Mouse (Mus musculus) neural tube, embryonic 12.5 days (tissue): ENCODE data around the gene Mical3. TPM values are rescaled to one million over a fixed set of nuclear protein-coding genes. Genes with fewer than 3 reads are reported as not detected.

Experiments used
- ATAC-seq: fragments of 200-750 bp; cut with Nextera tagmentation; 2 replicates; pipeline ENCODE4 v1.8.0; 2017; ENCODE audit warnings: low read depth, mild to moderate bottlenecking, moderate TSS enrichment, moderate library complexity; ENCODE audit not compliant: low FRiP score
- H3K27ac ChIP-seq: fragments of 300-500 bp; sonication (generic); 2 replicates; pipeline ENCODE4 v1.5.1; 2016
- H3K27me3 ChIP-seq: fragments of 300-500 bp; sonication (generic); replicated peaks from 2 replicates; pipeline ENCODE4 v1.6.1; 2016; ENCODE audit warnings: mild to moderate bottlenecking
- H3K36me3 ChIP-seq: fragments of 300-500 bp; sonication (generic); 2 replicates; pipeline ENCODE4 v1.6.1; 2016; ENCODE audit warnings: mild to moderate bottlenecking
- H3K4me1 ChIP-seq: fragments of 300-500 bp; sonication (generic); 2 replicates; pipeline ENCODE4 v1.6.1; 2016
- H3K4me2 ChIP-seq: fragments of 300-500 bp; sonication (generic); replicated peaks from 2 replicates; pipeline ENCODE4 v1.6.1; 2016; ENCODE audit warnings: mild to moderate bottlenecking
- H3K4me3 ChIP-seq: fragments of 300-500 bp; sonication (generic); 2 replicates; pipeline ENCODE4 v1.5.1; 2016
- H3K9ac ChIP-seq: fragments of 300-500 bp; sonication (generic); 2 replicates; pipeline ENCODE4 v1.6.1; 2016; ENCODE audit warnings: mild to moderate bottlenecking
- H3K9me3 ChIP-seq: fragments of 300-500 bp; sonication (generic); 2 replicates; pipeline ENCODE4 v1.6.1; 2016; ENCODE audit warnings: mild to moderate bottlenecking
- WGBS: fragments of 180-500 bp; shearing (Covaris S2); methylation state at CpG from one replicate; pipeline ENCODE4 v1.1.7; 2016; 5-methylcytosine and 5-hydroxymethylcytosine counted together
- polyA plus RNA-seq: library from polyadenylated mRNA; unstranded; fragments of >200 nt; fragmentation: Nextera tagmentation; extraction: Ambion mirVana; gene quantifications from 2 replicates; pipeline ENCODE4 v1.2.1, GENCODE M21; 2016

The Mical3 gene
- polyA plus RNA-seq, 1 experiment from 2014 or later = 17.3 TPM

DNA sequence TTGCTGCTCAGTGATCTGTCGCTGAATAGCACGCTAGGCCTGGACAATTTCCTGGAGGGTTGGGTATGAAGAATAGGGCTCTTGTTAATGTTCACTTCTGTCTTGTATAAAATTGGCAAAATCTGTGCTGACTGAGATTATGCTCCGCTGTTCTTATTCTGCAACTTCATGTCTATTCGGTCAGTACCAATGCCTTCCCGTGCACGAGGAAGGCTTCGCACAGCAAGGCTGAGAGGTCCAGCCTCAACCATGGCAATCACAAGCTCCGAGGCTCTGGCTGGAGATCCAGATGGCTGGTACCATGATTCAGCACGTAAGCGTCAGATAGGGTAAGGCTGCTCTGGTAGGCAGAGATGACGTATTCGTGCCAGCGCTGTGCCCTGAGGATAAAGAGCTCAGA lies 189.2 kb downstream of the Mical3 start:
- H3K27me3 ChIP-seq = no peaks in the 10 kb centered on the region
- no peak for ATAC-seq

DNA sequence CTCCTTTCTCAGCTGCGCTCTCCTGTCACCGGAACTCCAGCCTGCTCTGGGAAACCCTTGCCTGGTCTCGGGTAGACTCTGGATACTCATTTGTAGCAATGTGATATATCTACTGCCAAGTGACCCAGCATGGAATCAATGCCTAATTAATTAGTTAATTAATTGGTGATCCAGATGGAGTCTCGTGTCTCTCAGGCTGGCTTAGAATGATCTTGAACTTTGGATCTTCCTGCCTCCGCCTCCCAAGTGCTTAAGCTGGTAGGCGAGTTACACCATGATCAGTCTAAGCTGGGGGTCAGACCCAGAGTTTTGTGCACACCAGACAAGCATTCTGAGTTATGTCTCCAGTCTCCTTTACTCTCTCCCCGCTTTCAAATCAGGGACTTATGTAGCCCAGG lies 189.7 kb downstream of the Mical3 start:
- Histone ChIP-seq H3K4me1 (no peaks in the 10 kb centered on the region), H3K4me2 (no peak overlapping the region), H3K9me3 (no peaks in the 10 kb centered on the region), H3K4me3 (no peak overlapping the region), H3K36me3 (peaks cover 2% of the 10 kb centered on the region; the same call in 1 of the 2 replicates), H3K9ac (no peak overlapping the region), H3K27ac (no peak overlapping the region), H3K27me3 (no peaks in the 10 kb centered on the region)
- no peak for ATAC-seq
- 85% methylated on average over 7 of the region's 7 CpGs for WGBS

More for the DNA sequence above, 189.2 kb downstream of the Mical3 start:
- Histone ChIP-seq H3K36me3 (peaks cover 2% of the 10 kb centered on the region; the same call in 1 of the 2 replicates), H3K27ac (no peak overlapping the region), H3K9ac (no peak overlapping the region), H3K4me2 (no peak overlapping the region), H3K4me3 (no peak overlapping the region), H3K9me3 (no peaks in the 10 kb centered on the region), H3K4me1 (no peaks in the 10 kb centered on the region)
- WGBS = 95% methylated on average over 13 of the region's 13 CpGs

DNA sequence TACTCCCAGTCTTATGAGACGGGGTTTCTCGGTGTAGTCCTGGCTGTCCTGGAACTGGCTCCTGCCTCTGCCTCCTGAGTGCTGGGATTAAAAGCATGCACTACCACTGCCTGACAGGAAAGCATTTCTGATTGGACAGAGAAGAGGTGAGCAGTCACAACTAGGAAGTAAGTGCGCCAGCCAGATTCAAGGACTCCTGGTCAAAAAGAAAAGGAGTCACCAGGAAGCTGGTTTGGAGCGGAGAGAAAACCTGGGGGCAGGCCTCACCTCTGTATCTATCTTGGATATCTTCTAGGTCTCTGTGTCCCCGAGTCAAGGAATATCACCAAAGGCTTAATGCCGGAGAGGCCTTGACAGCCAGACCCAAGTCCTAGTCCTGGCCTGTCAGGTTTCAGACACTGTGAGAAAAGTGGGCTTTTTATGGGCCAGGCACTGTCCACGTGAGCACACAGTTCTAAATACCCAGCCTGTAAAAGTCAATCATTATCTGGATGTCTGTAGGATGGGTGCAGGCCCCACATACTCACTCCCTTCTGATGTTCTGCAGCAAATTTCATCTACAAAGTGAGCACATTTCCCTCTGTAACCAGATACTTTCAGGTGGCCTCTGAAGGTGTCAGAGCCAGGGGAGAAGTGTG lies 190.2 kb downstream of the Mical3 start:
- ATAC-seq = no peak
- Histone ChIP-seq H3K36me3 (peaks cover 2% of the 10 kb centered on the region; the same call in 1 of the 2 replicates), H3K9ac (no peak overlapping the region), H3K27ac (no peak overlapping the region), H3K4me3 (no peak overlapping the region), H3K4me2 (no peak overlapping the region), H3K4me1 (no peaks in the 10 kb centered on the region), H3K27me3 (no peaks in the 10 kb centered on the region), H3K9me3 (no peaks in the 10 kb centered on the region)
- WGBS = 89% methylated on average over 7 of the region's 7 CpGs

DNA sequence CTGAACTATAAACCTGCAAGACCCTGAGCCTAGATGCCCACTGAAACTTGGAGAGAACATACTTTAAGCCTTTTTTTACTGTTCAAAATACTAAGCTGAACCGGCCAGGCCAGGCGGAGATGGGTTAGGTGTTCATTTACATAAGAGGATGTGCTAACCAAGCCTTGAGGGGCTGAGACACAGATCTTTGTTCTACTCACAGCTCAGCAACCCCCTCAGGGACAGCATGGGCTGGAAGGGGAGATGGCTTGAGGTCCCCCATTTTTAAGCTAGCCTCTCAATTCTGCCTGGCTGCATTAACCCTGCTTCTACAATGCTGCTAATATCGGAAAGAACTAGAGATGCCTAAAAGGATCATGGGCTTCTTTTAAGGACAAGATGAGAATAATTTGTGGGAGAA lies 191.0 kb downstream of the Mical3 start:
- WGBS = 89% methylated on average over 3 of the region's 3 CpGs
- no peaks in the 10 kb centered on the region for H3K9me3 ChIP-seq

DNA sequence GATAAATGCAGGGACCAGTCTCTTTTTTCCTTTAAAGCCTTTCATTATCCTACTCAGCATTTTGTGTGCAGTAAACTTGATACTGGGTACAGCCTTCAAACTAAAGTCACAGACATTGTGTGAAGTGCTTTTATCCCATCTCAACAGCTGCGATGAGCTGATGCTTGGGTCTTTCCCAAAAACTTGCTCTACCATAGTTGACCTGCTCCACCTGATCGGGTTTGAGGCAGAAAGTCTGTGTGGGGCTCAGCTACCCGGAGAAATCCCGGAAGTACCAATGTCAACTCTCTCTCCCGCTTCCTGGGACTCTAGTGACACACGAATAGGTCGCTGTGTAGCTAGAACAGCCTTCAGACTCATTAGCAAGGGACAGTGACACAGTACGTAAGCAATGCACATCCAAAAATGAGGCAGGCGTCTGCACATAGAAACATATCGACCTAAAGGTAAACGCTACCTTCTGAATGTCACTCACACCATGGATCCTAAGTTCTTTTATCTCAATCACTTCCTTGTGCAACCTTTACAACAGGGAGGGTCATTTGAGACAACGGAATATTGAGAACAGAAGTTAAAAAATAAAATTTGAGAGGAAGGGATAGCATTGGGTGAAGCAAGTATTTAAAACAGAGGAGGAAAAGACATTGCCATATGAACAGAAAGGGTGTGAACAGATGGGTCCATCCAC lies 191.9 kb downstream of the Mical3 start:
- Histone ChIP-seq H3K36me3 (peaks cover 15% of the 10 kb centered on the region), H3K27me3 (no peaks in the 10 kb centered on the region), H3K9me3 (no peaks in the 10 kb centered on the region), H3K4me1 (no peaks in the 10 kb centered on the region), H3K9ac (no peak overlapping the region), H3K4me3 (no peak overlapping the region), H3K4me2 (no peak overlapping the region), H3K27ac (no peak overlapping the region)
- WGBS = 94% methylated on average over 12 of the region's 12 CpGs
- no peak for ATAC-seq

More for the DNA sequence above, 191.0 kb downstream of the Mical3 start:
- no peak overlapping the region for H3K4me3 ChIP-seq
- H3K27me3 ChIP-seq = no peaks in the 10 kb centered on the region
- no peak overlapping the region for H3K4me2 ChIP-seq
- H3K36me3 ChIP-seq = peaks cover 6% of the 10 kb centered on the region; the same call in 1 of the 2 replicates
- H3K4me1 ChIP-seq = no peaks in the 10 kb centered on the region
- H3K9ac ChIP-seq = no peak overlapping the region
- no peak for ATAC-seq
- H3K27ac ChIP-seq = no peak overlapping the region

DNA sequence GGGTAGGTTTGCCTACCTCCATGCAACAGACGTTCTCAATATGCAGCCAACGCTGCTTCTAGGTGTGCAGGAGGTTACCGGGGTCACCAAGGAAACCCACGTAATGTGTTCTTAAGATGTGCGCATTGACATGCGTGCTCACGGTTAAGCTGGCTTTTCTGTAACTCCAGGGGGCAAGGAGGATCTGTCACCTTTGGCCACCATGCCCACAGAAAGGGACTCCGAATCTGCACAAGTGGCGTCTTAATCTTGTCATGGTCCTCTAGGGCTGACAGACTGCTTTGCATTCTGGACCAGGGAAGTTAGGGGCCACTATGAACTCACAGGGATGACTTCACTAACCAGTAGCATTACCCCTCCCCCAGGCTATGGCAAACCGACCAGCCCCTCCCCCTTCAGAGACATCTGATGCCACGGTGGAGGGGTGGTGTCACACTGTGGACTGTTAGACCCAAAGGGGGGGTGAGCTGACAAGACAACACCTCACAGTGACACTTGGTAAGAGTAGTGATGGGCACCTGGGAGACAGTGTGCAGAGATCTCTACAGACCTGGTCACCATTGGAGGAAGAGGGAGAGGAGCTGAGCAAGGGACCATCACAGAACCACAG lies 192.7 kb downstream of the Mical3 start:
- H3K27me3 ChIP-seq = no peaks in the 10 kb centered on the region
- no peak overlapping the region for H3K27ac ChIP-seq
- no peak overlapping the region for H3K4me2 ChIP-seq
- 85% methylated on average over 11 of the region's 11 CpGs for WGBS
- H3K9ac ChIP-seq = no peak overlapping the region
- no peaks in the 10 kb centered on the region for H3K9me3 ChIP-seq
- no peak overlapping the region for H3K4me3 ChIP-seq
- ATAC-seq = 0 out of 2 replicates have a peak, but pooled peaks have one; percentile 29
- H3K4me1 ChIP-seq = no peaks in the 10 kb centered on the region
- peaks cover 22% of the 10 kb centered on the region for H3K36me3 ChIP-seq

DNA sequence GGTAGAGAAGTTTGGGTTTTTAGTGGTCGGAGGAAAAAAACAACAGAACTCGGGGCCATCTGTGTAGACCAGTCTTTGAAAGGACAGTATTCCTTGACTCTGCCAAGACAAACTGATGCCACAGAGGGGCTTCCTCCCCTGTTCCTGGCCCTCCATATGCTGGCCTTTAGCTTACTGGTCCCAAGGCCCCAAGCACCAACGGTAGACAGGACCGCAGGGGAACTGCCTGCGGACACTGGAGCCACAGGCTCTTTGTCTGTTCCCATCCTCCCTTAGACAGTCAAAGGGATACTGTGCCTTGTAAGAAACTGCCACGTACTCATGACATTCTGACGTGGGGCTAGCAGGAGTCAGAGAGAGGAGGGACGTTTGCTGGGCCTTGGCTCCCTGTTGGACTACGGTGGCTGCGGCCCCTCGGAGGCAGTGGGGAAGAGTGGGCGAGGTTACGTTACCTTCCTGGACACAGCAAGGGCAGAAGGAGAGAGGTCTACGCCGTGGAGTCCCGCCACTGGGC lies 193.6 kb downstream of the Mical3 start:
- peaks cover 31% of the 10 kb centered on the region for H3K36me3 ChIP-seq
- no peaks in the 10 kb centered on the region for H3K9me3 ChIP-seq
- no peaks in the 10 kb centered on the region for H3K27me3 ChIP-seq
- no peak for ATAC-seq
- H3K4me1 ChIP-seq = no peaks in the 10 kb centered on the region
- H3K4me3 ChIP-seq = no peak overlapping the region
- H3K4me2 ChIP-seq = no peak overlapping the region
- H3K9ac ChIP-seq = no peak overlapping the region
- WGBS = 88% methylated on average over 16 of the region's 16 CpGs
- no peak overlapping the region for H3K27ac ChIP-seq

DNA sequence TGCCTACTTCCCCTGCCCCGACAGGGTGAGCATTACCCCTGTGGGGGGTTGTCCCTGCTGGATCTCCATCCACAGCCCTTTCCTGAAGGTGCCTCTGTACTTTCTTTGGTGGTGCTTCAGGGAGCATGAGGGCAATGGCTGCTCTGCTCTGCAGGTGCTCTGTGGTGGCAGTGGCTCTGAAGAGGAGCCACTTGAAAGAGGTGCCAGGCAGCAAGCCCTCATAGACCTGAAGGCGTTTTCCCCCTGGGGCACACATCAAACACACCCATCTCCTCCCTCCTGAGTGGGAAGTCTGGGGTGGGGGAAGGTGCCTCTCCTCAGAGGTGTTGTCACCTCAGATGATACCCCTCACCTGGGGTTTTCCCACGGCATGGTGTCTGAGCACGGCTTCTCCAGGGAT lies 196.6 kb downstream of the Mical3 start:
- no peak overlapping the region for H3K9ac ChIP-seq
- peaks cover 31% of the 10 kb centered on the region for H3K36me3 ChIP-seq
- no peak overlapping the region for H3K27ac ChIP-seq
- no peaks in the 10 kb centered on the region for H3K27me3 ChIP-seq
- no peak overlapping the region for H3K4me2 ChIP-seq
- ATAC-seq = no peak
- H3K4me1 ChIP-seq = no peaks in the 10 kb centered on the region
- no peaks in the 10 kb centered on the region for H3K9me3 ChIP-seq
- WGBS = 77% methylated on average over 4 of the region's 4 CpGs
- no peak overlapping the region for H3K4me3 ChIP-seq

DNA sequence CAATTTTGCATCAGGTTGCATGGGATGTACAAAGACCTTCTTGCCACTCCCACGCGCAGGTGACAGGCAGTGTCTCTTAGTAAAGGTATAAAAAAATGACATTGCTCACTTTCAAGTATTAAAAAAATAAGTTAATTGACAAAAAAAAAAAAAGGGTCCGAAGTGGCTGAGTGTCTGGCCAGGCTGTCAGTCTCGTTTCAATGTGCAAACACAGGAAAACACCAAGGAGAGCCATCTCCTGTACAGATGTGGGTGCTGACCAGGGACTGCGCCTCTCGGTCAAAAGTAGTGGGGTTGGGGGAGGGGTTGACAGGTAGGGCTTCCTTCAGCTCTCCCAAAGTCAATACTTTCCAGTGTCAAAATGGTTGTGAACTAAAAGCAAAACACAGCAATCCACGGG lies 197.1 kb downstream of the Mical3 start:
- Histone ChIP-seq H3K9me3 (no peaks in the 10 kb centered on the region), H3K9ac (no peak overlapping the region), H3K27ac (no peak overlapping the region), H3K4me1 (no peaks in the 10 kb centered on the region), H3K4me2 (no peak overlapping the region), H3K36me3 (peaks cover 34% of the 10 kb centered on the region), H3K27me3 (no peaks in the 10 kb centered on the region), H3K4me3 (no peak overlapping the region)
- ATAC-seq = no peak
- 90% methylated on average over 7 of the region's 7 CpGs for WGBS

DNA sequence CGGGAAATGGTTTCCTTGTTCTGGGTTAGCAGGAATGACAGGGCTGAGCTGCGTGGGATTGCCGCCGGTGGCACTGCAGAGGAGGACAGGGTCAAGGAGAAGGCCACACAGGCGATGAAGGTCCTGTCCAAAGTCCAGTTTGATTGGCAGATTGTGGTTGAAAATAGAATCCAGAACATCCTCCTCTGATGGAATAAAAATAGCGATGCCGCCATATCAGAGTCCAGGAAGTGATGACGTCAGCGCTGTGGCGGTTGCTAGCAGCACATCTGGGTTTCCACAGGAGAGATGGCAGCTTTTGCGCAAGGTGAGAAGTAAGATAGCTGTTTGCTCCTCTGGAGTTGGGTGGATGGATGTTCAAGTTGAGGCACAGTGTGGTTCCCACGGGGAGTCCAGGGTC lies 198.2 kb downstream of the Mical3 start:
- Histone ChIP-seq H3K27ac (no peak overlapping the region), H3K36me3 (peaks cover 34% of the 10 kb centered on the region), H3K4me2 (no peak overlapping the region), H3K9me3 (no peaks in the 10 kb centered on the region), H3K4me1 (no peaks in the 10 kb centered on the region), H3K4me3 (no peak overlapping the region), H3K27me3 (no peaks in the 10 kb centered on the region), H3K9ac (no peak overlapping the region)
- no peak for ATAC-seq
- WGBS = 92% methylated on average over 12 of the region's 12 CpGs

DNA sequence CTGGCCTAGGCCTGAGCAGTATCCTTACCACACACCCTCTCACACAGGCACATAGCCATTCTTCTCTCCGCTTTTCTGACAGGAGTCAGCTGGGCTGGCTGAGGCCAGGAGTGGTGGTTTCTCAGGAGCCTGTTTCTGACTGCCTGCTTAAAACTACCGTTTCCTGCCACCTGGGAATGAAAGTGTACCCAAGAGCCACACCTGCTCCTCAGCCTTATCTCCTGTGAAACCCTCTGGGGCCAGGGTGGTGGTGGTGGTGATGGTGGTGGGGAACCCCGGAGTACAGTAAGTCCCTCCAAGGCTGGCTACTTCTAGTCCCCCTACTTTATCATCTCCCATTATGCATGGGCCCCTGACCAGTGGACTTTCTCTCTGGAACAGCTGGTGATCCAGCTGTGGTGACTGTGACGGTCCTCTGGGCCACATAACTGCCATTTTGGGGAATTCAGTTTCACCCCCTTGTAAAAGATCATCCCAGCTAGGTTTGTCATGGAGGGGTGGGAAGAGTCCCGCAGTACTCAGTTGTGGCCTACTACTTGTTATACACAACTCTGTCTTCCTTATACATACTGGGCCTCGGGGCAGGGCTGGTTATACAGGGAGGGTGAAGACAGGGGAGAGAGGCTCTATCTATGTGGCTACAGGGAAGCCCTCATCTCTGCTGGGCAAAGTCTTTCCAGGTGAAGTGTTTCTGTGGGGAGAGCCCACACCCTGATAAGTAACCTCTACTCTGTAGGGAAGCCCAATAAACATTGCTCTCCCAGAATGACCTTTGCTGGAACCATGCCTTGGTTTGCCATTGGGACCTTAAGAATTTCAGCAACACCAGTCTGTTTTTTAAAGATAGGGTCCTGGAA lies 200.1 kb downstream of the Mical3 start:
- H3K27ac ChIP-seq = no peak overlapping the region
- H3K9ac ChIP-seq = no peak overlapping the region
- no peak for ATAC-seq
- H3K9me3 ChIP-seq = no peaks in the 10 kb centered on the region
- H3K4me1 ChIP-seq = no peaks in the 10 kb centered on the region
- H3K36me3 ChIP-seq = peaks cover 34% of the 10 kb centered on the region
- 80% methylated on average over 6 of the region's 6 CpGs for WGBS
- H3K4me3 ChIP-seq = no peak overlapping the region
- no peaks in the 10 kb centered on the region for H3K27me3 ChIP-seq
- H3K4me2 ChIP-seq = no peak overlapping the region

DNA sequence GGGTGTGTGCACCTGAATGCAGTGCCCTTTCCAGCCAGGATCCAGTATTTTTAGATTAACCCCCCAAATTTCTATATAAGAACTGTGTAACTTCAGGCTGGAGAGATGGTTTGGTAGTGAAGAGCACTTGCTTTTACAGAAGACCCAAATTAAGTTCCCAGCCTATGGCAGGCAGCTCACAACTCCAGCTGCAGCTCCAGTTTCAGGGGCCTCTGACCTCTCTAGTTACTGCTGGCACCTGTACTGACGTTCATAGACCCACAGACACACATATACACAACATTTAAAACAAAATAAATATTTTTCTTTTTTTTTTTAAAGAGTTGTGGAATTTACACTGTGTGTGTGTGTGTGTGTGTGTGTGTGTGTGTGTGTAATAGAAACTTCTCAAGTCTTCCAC lies 201.4 kb downstream of the Mical3 start:
- Histone ChIP-seq H3K9ac (no peak overlapping the region), H3K27ac (no peak overlapping the region), H3K4me2 (no peak overlapping the region), H3K4me3 (no peak overlapping the region), H3K36me3 (peaks cover 26% of the 10 kb centered on the region), H3K4me1 (no peaks in the 10 kb centered on the region), H3K9me3 (no peaks in the 10 kb centered on the region), H3K27me3 (no peaks in the 10 kb centered on the region)
- no peak for ATAC-seq
- 50% methylated on average over 1 of the region's 1 CpGs for WGBS
